Mouse (Mus musculus): Measurements from ENCODE around the gene Zmynd19. TPM values are rescaled to one million over a fixed set of nuclear protein-coding genes. Genes with fewer than 3 reads are reported as not detected.

Zmynd19 gene
- total and polyA plus RNA-seq, 3 experiments = 83.5 to 114 TPM; not detected in 1

DNA sequence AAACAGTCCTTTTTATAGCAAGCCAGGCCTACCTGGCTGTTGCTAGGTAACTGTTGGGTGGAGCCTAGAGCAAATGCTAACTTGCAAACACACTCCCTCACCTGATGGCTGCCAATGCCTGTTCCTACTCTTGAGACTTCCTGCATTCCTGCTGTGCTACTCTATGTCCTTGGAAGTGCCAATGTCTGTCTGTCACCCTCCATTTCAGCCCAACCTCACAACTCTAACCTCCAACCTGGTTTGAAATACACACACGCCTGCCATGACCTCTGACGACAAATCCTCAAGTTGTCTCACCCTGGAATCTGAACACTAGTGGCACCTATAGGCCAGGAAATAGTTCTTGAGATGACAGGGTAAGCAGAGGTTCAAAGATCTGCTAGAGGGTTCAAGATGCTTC, 20.5 kb upstream of the Zmynd19 start:
- Histone ChIP-seq H3K27me3 (ENCODE audit: control insufficient read depth in 1 of 2, insufficient read depth in 2 of 2, low read length in 2 of 2) (no peaks in the 10 kb centered on the region), H3K27ac (ENCODE audit: control insufficient read depth, low read depth, low read length) (no peak overlapping the region), H3K4me1 (ENCODE audit: control insufficient read depth in 1 of 2, insufficient read depth in 2 of 2, low read length in 2 of 2) (peaks cover 6 to 20% of the 10 kb centered on the region in 2 experiments), H3K9ac (ENCODE audit: control insufficient read depth, low read depth, low read length, poor library complexity, severe bottlenecking) (no peak overlapping the region), H3K79me2 (ENCODE audit: control insufficient read depth, insufficient read depth, low read length, poor library complexity) (peaks cover 3% of the 10 kb centered on the region; the same call in 1 of the 2 replicates), H3K9me3 (replicated peaks; ENCODE audit: insufficient read depth, low read length) (no peaks in the 10 kb centered on the region), H3K4me3 (ENCODE audit: control insufficient read depth in 1 of 2, insufficient read depth in 1 of 2, low read depth in 2 of 2, low read length in 2 of 2) (no peak overlapping the region), H3K36me3 (ENCODE audit: control insufficient read depth in 1 of 2, insufficient read depth in 2 of 2, low read length in 2 of 2) (peaks cover 0 to 16% of the 10 kb centered on the region in 2 experiments; a peak in 2 of 4 replicates)
- TF ChIP-seq MYC (IDR thresholded peaks at IDR 0.05; ENCODE audit: low read depth, low read length) = no peak
- TF ChIP-seq ZMIZ1 (IDR thresholded peaks at IDR 0.05; ENCODE audit: low read depth, low read length) = no peak
- TF ChIP-seq TBP (IDR thresholded peaks at IDR 0.05; ENCODE audit: low read depth, low read length) = no peak
- no peak for TF ChIP-seq POLR2A (IDR thresholded peaks at IDR 0.05; ENCODE audit: control insufficient read depth in 1 of 2, insufficient read depth in 1 of 2, low read depth in 1 of 2, low read length in 2 of 2, poor library complexity in 1 of 2)
- TF ChIP-seq JUND (IDR thresholded peaks at IDR 0.05; ENCODE audit: low read depth, low read length) = no peak
- no peak for TF ChIP-seq ZC3H11A (IDR thresholded peaks at IDR 0.05; ENCODE audit: low read depth, low read length)
- no peak for TF ChIP-seq NRF1 (IDR thresholded peaks at IDR 0.05; ENCODE audit: insufficient read depth, low read depth, low read length, poor library complexity, severe bottlenecking)
- TF ChIP-seq USF1 (IDR thresholded peaks at IDR 0.05; ENCODE audit: low read depth, low read length) = no peak
- TF ChIP-seq RAD21 (IDR thresholded peaks at IDR 0.05; ENCODE audit: low read depth, low read length) = no peak
- TF ChIP-seq SIN3A (IDR thresholded peaks at IDR 0.05; ENCODE audit: low read length) = no peak
- no peak for TF ChIP-seq EP300 (IDR thresholded peaks at IDR 0.05; ENCODE audit: low read depth in 1 of 2, low read length in 2 of 2)
- no peak for TF ChIP-seq MAZ (IDR thresholded peaks at IDR 0.05; ENCODE audit: low read depth, low read length)
- TF ChIP-seq POLR2AphosphoS2 (IDR thresholded peaks at IDR 0.05; ENCODE audit: low read length) = no peak
- TF ChIP-seq ELF1 (IDR thresholded peaks at IDR 0.05; ENCODE audit: low read depth, low read length) = no peak
- TF ChIP-seq RCOR1 (IDR thresholded peaks at IDR 0.05; ENCODE audit: low read depth, low read length) = no peak
- TF ChIP-seq MYB (IDR thresholded peaks at IDR 0.05; ENCODE audit: low read depth, low read length) = no peak
- no peak for TF ChIP-seq MAX (IDR thresholded peaks at IDR 0.05; ENCODE audit: low read length)
- TF ChIP-seq GATA1 (IDR thresholded peaks at IDR 0.05; ENCODE audit: low read depth, low read length) = no peak
- no peak for DNase-seq (ENCODE audit: low read depth, low spot score)

DNA sequence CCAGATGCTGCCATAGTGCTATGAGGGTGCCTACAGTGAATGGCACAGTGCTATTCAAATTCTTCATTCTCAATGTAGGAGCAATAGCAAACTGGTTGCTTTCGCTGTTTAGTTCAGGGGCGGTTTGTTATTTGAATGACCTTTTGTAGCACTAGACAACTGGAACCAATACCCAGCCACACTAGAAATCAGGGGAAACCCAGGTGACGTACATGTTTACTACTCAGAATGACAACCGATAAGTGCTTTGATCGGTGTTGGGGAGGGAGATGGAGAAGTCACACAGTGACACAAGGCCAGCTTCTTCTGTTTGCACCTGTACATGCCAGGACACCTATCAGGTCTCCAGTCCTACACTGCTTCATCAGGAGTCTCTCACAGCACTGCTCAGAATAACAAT, 20.0 kb upstream of the Zmynd19 start:
- Histone ChIP-seq H3K27ac (ENCODE audit: control insufficient read depth, low read depth, low read length) (no peak overlapping the region), H3K9me3 (replicated peaks; ENCODE audit: insufficient read depth, low read length) (no peaks in the 10 kb centered on the region), H3K9ac (ENCODE audit: control insufficient read depth, low read depth, low read length, poor library complexity, severe bottlenecking) (no peak overlapping the region), H3K79me2 (ENCODE audit: control insufficient read depth, insufficient read depth, low read length, poor library complexity) (peaks cover 5% of the 10 kb centered on the region), H3K36me3 (ENCODE audit: control insufficient read depth in 1 of 2, insufficient read depth in 2 of 2, low read length in 2 of 2) (peaks cover 0 to 16% of the 10 kb centered on the region in 2 experiments; a peak in 2 of 4 replicates), H3K27me3 (ENCODE audit: control insufficient read depth in 1 of 2, insufficient read depth in 2 of 2, low read length in 2 of 2) (no peaks in the 10 kb centered on the region), H3K4me1 (ENCODE audit: control insufficient read depth in 1 of 2, insufficient read depth in 2 of 2, low read length in 2 of 2) (peaks cover 6 to 21% of the 10 kb centered on the region in 2 experiments), H3K4me3 (ENCODE audit: control insufficient read depth in 1 of 2, insufficient read depth in 1 of 2, low read depth in 2 of 2, low read length in 2 of 2) (no peak overlapping the region)
- TF ChIP-seq USF1 (IDR thresholded peaks at IDR 0.05; ENCODE audit: low read depth, low read length) (no peak), MYB (IDR thresholded peaks at IDR 0.05; ENCODE audit: low read depth, low read length) (no peak), JUND (IDR thresholded peaks at IDR 0.05; ENCODE audit: low read depth, low read length) (no peak), MAX (IDR thresholded peaks at IDR 0.05; ENCODE audit: low read length) (no peak), CTCF (IDR thresholded peaks at IDR 0.05 in 2 of 3, conservative IDR thresholded peaks at IDR 0.05 in 1 of 3; ENCODE audit: control insufficient read depth in 1 of 3, insufficient read depth in 1 of 3, low read depth in 2 of 3, low read length in 3 of 3, poor library complexity in 1 of 3, severe bottlenecking in 1 of 3) (no peak), POLR2AphosphoS2 (IDR thresholded peaks at IDR 0.05; ENCODE audit: low read length) (no peak), USF2 (IDR thresholded peaks at IDR 0.05; ENCODE audit: borderline replicate concordance in 1 of 2, insufficient read depth in 1 of 2, low read depth in 1 of 2, low read length in 2 of 2) (no peak), POLR2AphosphoS5 (IDR thresholded peaks at IDR 0.05; ENCODE audit: borderline replicate concordance, low read depth, low read length) (no peak)
- DNase-seq (ENCODE audit: low read depth, low spot score) = no peak
